Mouse (Mus musculus): Measurements from ENCODE around the gene Ctsw.

The Ctsw gene

GRCm38 (mm10) chr19:5484496-5484895 lies 16.2 kb upstream of the Ctsw start:
- Histone ChIP-seq H3K4me3 (replicated peaks; ENCODE audit: low read length) (no peak overlapping the region), H3K4me1 (replicated peaks; ENCODE audit: low read depth, low read length) (peaks cover 57% of the 10 kb centered on the region), H3K27me3 (ENCODE audit: insufficient read depth, low read length) (no peaks in the 10 kb centered on the region), H3K36me3 (ENCODE audit: insufficient read depth, low read length) (peaks cover 63% of the 10 kb centered on the region), H3K9me3 (ENCODE audit: low read length) (no peaks in the 10 kb centered on the region)
- TF ChIP-seq POU5F1 (IDR thresholded peaks at IDR 0.05; ENCODE audit: borderline replicate concordance, low read length), result no peak
- TF ChIP-seq NANOG (IDR thresholded peaks at IDR 0.05; ENCODE audit: borderline replicate concordance, low read length), result no peak
- no peak for TF ChIP-seq CTCF (conservative IDR thresholded peaks at IDR 0.05; ENCODE audit: low read length)

GRCm38 (mm10) chr19:5483386-5484359 lies 15.4 kb upstream of the Ctsw start:
- Histone ChIP-seq H3K4me1 (replicated peaks; ENCODE audit: low read depth, low read length) (peaks cover 52% of the 10 kb centered on the region), H3K9me3 (ENCODE audit: low read length) (no peaks in the 10 kb centered on the region), H3K27me3 (ENCODE audit: insufficient read depth, low read length) (no peaks in the 10 kb centered on the region), H3K36me3 (ENCODE audit: insufficient read depth, low read length) (peaks cover 63% of the 10 kb centered on the region), H3K4me3 (replicated peaks; ENCODE audit: low read length) (no peak overlapping the region)
- TF ChIP-seq CTCF (conservative IDR thresholded peaks at IDR 0.05; ENCODE audit: low read length) (no peak), NANOG (IDR thresholded peaks at IDR 0.05; ENCODE audit: borderline replicate concordance, low read length) (no peak), POU5F1 (IDR thresholded peaks at IDR 0.05; ENCODE audit: borderline replicate concordance, low read length) (no peak)

GRCm38 (mm10) chr19:5481398-5481797 lies 13.1 kb upstream of the Ctsw start:
- Histone ChIP-seq H3K4me3 (replicated peaks; ENCODE audit: low read length) (no peak overlapping the region), H3K27me3 (ENCODE audit: insufficient read depth, low read length) (0 out of 2 replicates have a peak, but pooled peaks cover 2% of the 10 kb centered on the region), H3K9me3 (ENCODE audit: low read length) (no peaks in the 10 kb centered on the region), H3K4me1 (replicated peaks; ENCODE audit: low read depth, low read length) (peaks cover 43% of the 10 kb centered on the region), H3K36me3 (ENCODE audit: insufficient read depth, low read length) (peaks cover 63% of the 10 kb centered on the region)
- TF ChIP-seq CTCF (conservative IDR thresholded peaks at IDR 0.05; ENCODE audit: low read length) (no peak), POU5F1 (IDR thresholded peaks at IDR 0.05; ENCODE audit: borderline replicate concordance, low read length) (no peak), NANOG (IDR thresholded peaks at IDR 0.05; ENCODE audit: borderline replicate concordance, low read length) (no peak)

- Histone ChIP-seq H3K4me3 (replicated peaks; ENCODE audit: low read length) (no peak overlapping the region), H3K4me1 (replicated peaks; ENCODE audit: low read depth, low read length) (peaks cover 46% of the 10 kb centered on the region), H3K27me3 (ENCODE audit: insufficient read depth, low read length) (peaks cover 14% of the 10 kb centered on the region), H3K9me3 (ENCODE audit: low read length) (no peaks in the 10 kb centered on the region), H3K36me3 (ENCODE audit: insufficient read depth, low read length) (peaks cover 49% of the 10 kb centered on the region)
- TF ChIP-seq NANOG (IDR thresholded peaks at IDR 0.05; ENCODE audit: borderline replicate concordance, low read length) (no peak), POU5F1 (IDR thresholded peaks at IDR 0.05; ENCODE audit: borderline replicate concordance, low read length) (no peak), CTCF (conservative IDR thresholded peaks at IDR 0.05; ENCODE audit: low read length) (no peak)
These were observed 11.7 kb upstream of the Ctsw start for GRCm38 (mm10) chr19:5480016-5480415.

GRCm38 (mm10) chr19:5477668-5478300 lies 9.5 kb upstream of the Ctsw start:
- Histone ChIP-seq H3K36me3 (ENCODE audit: insufficient read depth, low read length) (peaks cover 27% of the 10 kb centered on the region), H3K9me3 (ENCODE audit: low read length) (no peaks in the 10 kb centered on the region), H3K27me3 (ENCODE audit: insufficient read depth, low read length) (peaks cover 31% of the 10 kb centered on the region), H3K4me1 (replicated peaks; ENCODE audit: low read depth, low read length) (peaks cover 39% of the 10 kb centered on the region), H3K4me3 (replicated peaks; ENCODE audit: low read length) (0 out of 2 replicates have a peak overlapping the region, but pooled peaks have one; percentile 3)
- TF ChIP-seq NANOG (IDR thresholded peaks at IDR 0.05; ENCODE audit: borderline replicate concordance, low read length), result no peak

- Histone ChIP-seq H3K9me3 (ENCODE audit: low read length) (no peaks in the 10 kb centered on the region), H3K36me3 (ENCODE audit: insufficient read depth, low read length) (peaks cover 21% of the 10 kb centered on the region), H3K4me1 (replicated peaks; ENCODE audit: low read depth, low read length) (peaks cover 35% of the 10 kb centered on the region), H3K4me3 (replicated peaks; ENCODE audit: low read length) (no peak overlapping the region), H3K27me3 (ENCODE audit: insufficient read depth, low read length) (peaks cover 31% of the 10 kb centered on the region)
- TF ChIP-seq POU5F1 (IDR thresholded peaks at IDR 0.05; ENCODE audit: borderline replicate concordance, low read length) (no peak), NANOG (IDR thresholded peaks at IDR 0.05; ENCODE audit: borderline replicate concordance, low read length) (no peak), CTCF (conservative IDR thresholded peaks at IDR 0.05; ENCODE audit: low read length) (no peak)
These were observed 8.8 kb upstream of the Ctsw start for GRCm38 (mm10) chr19:5477004-5477667.

GRCm38 (mm10) chr19:5475069-5475714 lies 6.9 kb upstream of the Ctsw start:
- Histone ChIP-seq H3K36me3 (ENCODE audit: insufficient read depth, low read length) (peaks cover 7% of the 10 kb centered on the region), H3K9me3 (ENCODE audit: low read length) (no peaks in the 10 kb centered on the region), H3K4me3 (replicated peaks; ENCODE audit: low read length) (peak overlapping the region; percentile 77), H3K27me3 (ENCODE audit: insufficient read depth, low read length) (peaks cover 33% of the 10 kb centered on the region), H3K4me1 (replicated peaks; ENCODE audit: low read depth, low read length) (peaks cover 38% of the 10 kb centered on the region)
- TF ChIP-seq POU5F1 (IDR thresholded peaks at IDR 0.05; ENCODE audit: borderline replicate concordance, low read length) (no peak), NANOG (IDR thresholded peaks at IDR 0.05; ENCODE audit: borderline replicate concordance, low read length) (no peak), CTCF (conservative IDR thresholded peaks at IDR 0.05; ENCODE audit: low read length) (no peak)
